Comparison of ENCODE assay signal across 9 mouse cellular contexts in the genomic region with DNA sequence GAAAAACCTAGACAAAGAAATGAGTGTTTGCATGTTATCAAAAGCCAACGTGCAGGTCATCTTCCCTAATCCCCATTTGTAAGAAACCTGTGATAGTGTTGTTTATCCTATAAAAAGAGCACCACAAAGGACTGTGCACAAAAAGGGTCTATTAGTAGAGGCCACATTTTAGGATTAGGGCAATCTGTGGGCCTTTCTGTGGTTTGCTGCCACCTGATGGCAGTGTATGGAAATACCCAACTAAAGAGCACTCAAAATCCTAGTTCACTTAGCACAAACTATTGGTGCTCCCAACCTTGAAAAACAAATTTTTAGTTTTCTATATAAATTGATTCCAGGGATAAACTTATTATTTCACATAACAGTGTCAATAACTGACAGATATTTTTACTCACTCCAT. TPM values are rescaled to one million over a fixed set of nuclear protein-coding genes. Genes with fewer than 3 reads are reported as not detected.
DNase-seq lines count a peak whose midpoint lies in the region; ATAC-seq and TF ChIP-seq lines count a peak whose summit lies in the region.
"Had no signal": no experiment of that assay in that cellular context is flagged by ENCODE, and none has a peak within 500 bp of the region (broad histone marks: within the 10 kb centered on the region; RNA-seq: fewer than 3 reads in every experiment).

No protein-coding gene starts in this region.

- no peaks in the 10 kb centered on the region for H3K9me3 ChIP-seq in stomach, postnatal 0 days (ENCODE audit: control insufficient read depth, low read length)
- no peaks in the 10 kb centered on the region for H3K9me3 ChIP-seq in forebrain, embryonic 13.5 days (replicated peaks)
- H3K9me3 ChIP-seq: midbrain, embryonic 12.5 days had no signal

- WGBS in stomach, postnatal 0 days = 47% methylated on average over 1 of the region's 1 CpGs
- 39% methylated on average over 1 of the region's 1 CpGs for WGBS in forebrain, embryonic 13.5 days

- peaks cover 7% of the 10 kb centered on the region; the same call in 1 of the 2 replicates for H3K36me3 ChIP-seq in stomach, postnatal 0 days (ENCODE audit: control insufficient read depth, insufficient read depth, low read length)
- peaks cover 45% of the 10 kb centered on the region for H3K36me3 ChIP-seq in forebrain, embryonic 13.5 days (ENCODE audit: poor library complexity, severe bottlenecking)

- peak; percentile 79 for TF ChIP-seq CTCF in gastrocnemius, adult 2 months (IDR thresholded peaks at IDR 0.05)
- peak; percentile 71 for TF ChIP-seq CTCF in stomach, postnatal 0 days (IDR thresholded peaks at IDR 0.05; ENCODE audit: low read depth)

- no peak for DNase-seq in gastrocnemius, adult 2 months
- DNase-seq in gastrocnemius, postnatal 36 days = no peak
- peak; percentile 31 for DNase-seq in thymus, postnatal 0 days (ENCODE audit: low spot score)
- no peak for DNase-seq in thymus, adult 18-20 months
- DNase-seq in stomach, postnatal 0 days (ENCODE audit: low spot score) = peak; percentile 26
- no peak for DNase-seq in right cerebral cortex, postnatal 14 days

- no peak overlapping the region for H3K27ac ChIP-seq in gastrocnemius, adult 2 months
- H3K27ac ChIP-seq in stomach, postnatal 0 days (replicated peaks) = no peak overlapping the region
- no peak overlapping the region for H3K27ac ChIP-seq in forebrain, embryonic 13.5 days
- H3K27ac ChIP-seq: midbrain, embryonic 12.5 days had no signal

- no peak overlapping the region for H3K4me2 ChIP-seq in stomach, postnatal 0 days (replicated peaks; ENCODE audit: low read depth)
- no peak overlapping the region for H3K4me2 ChIP-seq in forebrain, embryonic 13.5 days
- H3K4me2 ChIP-seq: midbrain, embryonic 12.5 days had no signal

- no peaks in the 10 kb centered on the region for H3K4me1 ChIP-seq in stomach, postnatal 0 days (replicated peaks; ENCODE audit: control insufficient read depth, insufficient read depth)
- no peaks in the 10 kb centered on the region for H3K4me1 ChIP-seq in forebrain, embryonic 13.5 days
- H3K4me1 ChIP-seq: midbrain, embryonic 12.5 days had no signal

- H3K27me3 ChIP-seq in stomach, postnatal 0 days (ENCODE audit: control insufficient read depth, insufficient read depth, low read length) = no peaks in the 10 kb centered on the region
- no peaks in the 10 kb centered on the region for H3K27me3 ChIP-seq in forebrain, embryonic 13.5 days
- H3K27me3 ChIP-seq: midbrain, embryonic 12.5 days had no signal

- H3K4me3 ChIP-seq in gastrocnemius, adult 2 months = no peak overlapping the region
- no peak overlapping the region for H3K4me3 ChIP-seq in stomach, postnatal 0 days (ENCODE audit: low read depth, low read length)
- no peak overlapping the region for H3K4me3 ChIP-seq in forebrain, embryonic 13.5 days
- H3K4me3 ChIP-seq: midbrain, embryonic 12.5 days had no signal

- no peak overlapping the region for H3K9ac ChIP-seq in stomach, postnatal 0 days (ENCODE audit: low read length)
- H3K9ac ChIP-seq in forebrain, embryonic 13.5 days = no peak overlapping the region
- H3K9ac ChIP-seq: midbrain, embryonic 12.5 days had no signal

- intact Hi-C loops in gastrocnemius, adult 2 months (cut with DNase I) = no loop called here
- intact Hi-C loops in gastrocnemius, postnatal 36 days (cut with DNase I) = no loop called here

- peak; percentile 83 for ATAC-seq in erythroid progenitor cell, adult 5-6 weeks (replicated peaks; ENCODE audit: low FRiP score, poor library complexity, severe bottlenecking)
- no peak for ATAC-seq in stomach, postnatal 0 days (ENCODE audit: low FRiP score, low TSS enrichment)
- no peak for ATAC-seq in forebrain, embryonic 13.5 days

- TF ChIP-seq EP300 in stomach, postnatal 0 days (optimal IDR thresholded peaks at IDR 0.05) = no peak

RNA-seq across cellular contexts. Expression of gene Rps6kb1, which starts 11.8 kb away (rescaled TPM):
- 10 to 100 TPM; 21.1 to 22.3 TPM for total RNA-seq in gastrocnemius, adult 2 months (2021)
- total RNA-seq in gastrocnemius, postnatal 36 days (2021) = 10 to 100 TPM; 19.4 to 22.6 TPM
- polyA plus RNA-seq in thymus, postnatal 0 days (2015; fragmentation: Nextera tagmentation; extraction: Ambion mirVana) = 73.8 and 89.6 TPM in 2 replicates
- total RNA-seq in erythroid progenitor cell, adult 5-6 weeks (2015; ENCODE audit: low replicate concordance) = 34.4 and 42.5 TPM in 2 replicates
- total RNA-seq in erythroid progenitor cell, adult 5-6 weeks (2017; ENCODE audit: low replicate concordance) = 43.0 and 73.8 TPM in 2 replicates
- polyA plus RNA-seq in stomach, postnatal 0 days (2015; fragmentation: Nextera tagmentation; extraction: Ambion mirVana) = 40.7 and 42.3 TPM in 2 replicates
- polyA plus RNA-seq in forebrain, embryonic 13.5 days (2015; fragmentation: Nextera tagmentation; extraction: Ambion mirVana) = 62.6 and 63.9 TPM in 2 replicates

RNA-seq across cellular contexts. Expression of gene Tubd1, which starts 12.0 kb away (rescaled TPM):
- total RNA-seq in gastrocnemius, adult 2 months (2021) = 1 to 10 TPM; 6.9 to 8.5 TPM
- 1 to 10 TPM; 5.5 to 6.5 TPM for total RNA-seq in gastrocnemius, postnatal 36 days (2021)
- 16.1 and 17.2 TPM in 2 replicates for polyA plus RNA-seq in thymus, postnatal 0 days (2015; fragmentation: Nextera tagmentation; extraction: Ambion mirVana)
- total RNA-seq in erythroid progenitor cell, adult 5-6 weeks (2015; ENCODE audit: low replicate concordance) = 18.0 and 20.1 TPM in 2 replicates
- total RNA-seq in erythroid progenitor cell, adult 5-6 weeks (2017; ENCODE audit: low replicate concordance) = 16.4 and 31.6 TPM in 2 replicates
- polyA plus RNA-seq in stomach, postnatal 0 days (2015; fragmentation: Nextera tagmentation; extraction: Ambion mirVana) = 7.6 and 7.8 TPM in 2 replicates
- polyA plus RNA-seq in forebrain, embryonic 13.5 days (2015; fragmentation: Nextera tagmentation; extraction: Ambion mirVana) = 9.9 and 10.7 TPM in 2 replicates

RNA-seq across cellular contexts. Expression of gene Rnft1, which starts 48.4 kb away (rescaled TPM):
- total RNA-seq in gastrocnemius, adult 2 months (2021) = 10 to 100 TPM; 42.1 to 45.2 TPM
- 10 to 100 TPM; 39.5 to 42.6 TPM for total RNA-seq in gastrocnemius, postnatal 36 days (2021)
- 41.4 and 42.7 TPM in 2 replicates for polyA plus RNA-seq in thymus, postnatal 0 days (2015; fragmentation: Nextera tagmentation; extraction: Ambion mirVana)
- total RNA-seq in erythroid progenitor cell, adult 5-6 weeks (2015; ENCODE audit: low replicate concordance) = 1.4 and 2.1 TPM in 2 replicates
- total RNA-seq in erythroid progenitor cell, adult 5-6 weeks (2017; ENCODE audit: low replicate concordance) = 1.1 and 2.8 TPM in 2 replicates
- 58.2 and 60.8 TPM in 2 replicates for polyA plus RNA-seq in stomach, postnatal 0 days (2015; fragmentation: Nextera tagmentation; extraction: Ambion mirVana)
- polyA plus RNA-seq in forebrain, embryonic 13.5 days (2015; fragmentation: Nextera tagmentation; extraction: Ambion mirVana) = 15.9 and 16.5 TPM in 2 replicates

Comparison
In these comparisons a context has a peak if more than half of its experiments do, and no peak if none do; other contexts are left out.
1. DNase-seq: peak in thymus, postnatal 0 days (single experiment) and stomach, postnatal 0 days (single experiment); none in gastrocnemius, adult 2 months (single experiment), gastrocnemius, postnatal 36 days (0 of 2), thymus, adult 18-20 months (0 of 2) and right cerebral cortex, postnatal 14 days (single experiment).
2. RNA of gene Rnft1, which starts 48.4 kb away (total RNA-seq): 42.1 to 45.2 TPM in gastrocnemius, adult 2 months and 39.5 to 42.6 TPM in gastrocnemius, postnatal 36 days; 1.1 to 2.8 TPM in erythroid progenitor cell, adult 5-6 weeks; every median in the first group is over 10 times any median in the second.